Mouse (Mus musculus) C2C12 (cell line): Measurements from ENCODE around the gene Dscaml1.

ENCODE experiments used
- CTCF ChIP-seq: IDR thresholded peaks from one replicate; pipeline ENCODE4 v1.5.1; 2011; ENCODE audit not compliant: control insufficient read depth, insufficient read depth, insufficient read length
- MYOG ChIP-seq: IDR thresholded peaks from one replicate; pipeline ENCODE4 v1.6.1; 2011; ENCODE audit not compliant: control insufficient read depth, insufficient read length; ENCODE audit errors: extremely low read depth
- USF1 ChIP-seq: IDR thresholded peaks from one replicate; pipeline ENCODE4 v1.6.1; 2011; ENCODE audit warnings: low read depth, mild to moderate bottlenecking, control low read depth, moderate library complexity

DNA sequence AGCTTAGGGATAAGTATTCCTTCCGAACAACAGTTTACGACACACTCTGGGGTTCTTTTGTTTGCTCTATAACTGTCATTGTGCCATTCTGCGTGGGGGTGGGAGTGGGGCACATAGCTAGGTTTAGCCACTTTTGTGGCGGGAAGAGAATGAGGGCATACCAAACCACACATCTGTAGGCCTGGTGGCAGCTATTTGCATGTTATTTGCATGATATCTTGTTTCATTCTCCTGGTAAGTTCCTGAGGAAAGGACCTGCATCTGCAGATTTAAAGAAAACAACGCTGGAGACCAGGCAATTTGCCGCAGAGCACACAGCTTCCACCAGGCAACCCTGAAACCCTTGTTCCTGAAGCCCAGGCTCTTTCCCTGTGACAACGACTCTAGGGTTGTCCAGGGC, 30.8 kb downstream of the Dscaml1 start:
- TF ChIP-seq CTCF, result no peak
- TF ChIP-seq USF1, result no peak
- TF ChIP-seq MYOG, result no peak
